Mouse (Mus musculus) embryonic fibroblast, embryonic 13.5 days (primary cell): ENCODE results near the gene Commd1. TPM values are rescaled to one million over a fixed set of nuclear protein-coding genes. Genes with fewer than 3 reads are reported as not detected.

Experiments used
- H3K27ac ChIP-seq: 2 replicates; pipeline ENCODE4 v1.5.1; 2012; ENCODE audit warnings: low read length, control low read depth, inconsistent platforms; ENCODE audit not compliant: insufficient read depth
- H3K4me1 ChIP-seq: 2 replicates; pipeline ENCODE4 v1.6.1; 2011; ENCODE audit warnings: low read length; ENCODE audit not compliant: control insufficient read depth, insufficient read depth
- H3K4me3 ChIP-seq: 2 replicates; pipeline ENCODE4 v1.5.1; 2011; ENCODE audit warnings: mild to moderate bottlenecking, control low read depth, low read length; ENCODE audit not compliant: insufficient read depth
- CTCF ChIP-seq: IDR thresholded peaks from 2 replicates; pipeline ENCODE4 v1.5.1; 2011; ENCODE audit warnings: mild to moderate bottlenecking, control low read depth, low read length, moderate library complexity, borderline replicate concordance; ENCODE audit not compliant: insufficient read depth
- POLR2A ChIP-seq: IDR thresholded peaks from 2 replicates; pipeline ENCODE4 v1.6.1; 2011; ENCODE audit warnings: low read depth, mild to moderate bottlenecking, control low read depth, low read length, moderate library complexity
- polyA plus RNA-seq: library from polyadenylated mRNA; stranded (reverse); fragments of >200 nt; gene quantifications from 2 replicates; pipeline ENCODE4 v1.2.4, GENCODE M21; 2011; ENCODE audit warnings: low read depth; ENCODE audit not compliant: missing spikeins, insufficient read length

Gene Commd1
- polyA plus RNA-seq, 1 experiment, result 102 TPM

DNA sequence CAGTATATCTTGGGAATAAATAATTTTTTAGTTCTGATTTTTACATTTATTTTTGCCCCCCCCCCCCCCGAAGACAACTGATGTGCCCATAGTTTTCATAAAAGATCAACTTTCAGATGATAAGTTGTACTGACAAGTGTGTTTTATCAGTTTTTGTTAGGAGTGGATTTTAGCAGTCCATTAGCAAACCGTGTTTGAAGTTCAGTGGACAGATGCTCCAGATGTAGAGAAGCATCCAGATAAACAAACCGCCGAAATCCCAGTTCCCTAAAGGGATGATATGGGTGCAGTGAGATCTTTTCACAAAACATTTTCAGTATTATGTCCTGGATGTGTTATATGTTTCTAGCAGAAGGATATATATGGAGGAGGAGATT, 26.6 kb upstream of the Commd1 start:
- Histone ChIP-seq H3K4me1 (no peaks in the 10 kb centered on the region; the same call in 1 of the 2 replicates), H3K27ac (no peak overlapping the region), H3K4me3 (peak overlapping the region; percentile 77; the same call in 1 of the 2 replicates)
- no peak for TF ChIP-seq POLR2A
- TF ChIP-seq CTCF, result no peak

GRCm38 (mm10) chr11:23008181-23008823, 26.1 kb upstream of the Commd1 start:
- no peak for TF ChIP-seq CTCF
- TF ChIP-seq POLR2A, result peak; percentile 89
- Histone ChIP-seq H3K4me1 (no peaks in the 10 kb centered on the region; the same call in 1 of the 2 replicates), H3K4me3 (peak overlapping the region; percentile 77), H3K27ac (peak overlapping the region; percentile 82)

GRCm38 (mm10) chr11:23007481-23008180, 25.4 kb upstream of the Commd1 start, which contains the start of gene Fam161a:
TSS of gene Fam161a (plus strand) at chr11:23007531.
- no peaks in the 10 kb centered on the region; the same call in 1 of the 2 replicates for H3K4me1 ChIP-seq
- H3K27ac ChIP-seq, result peak within 1 kb of the TSS; percentile 82
- H3K4me3 ChIP-seq, result peak within 1 kb of the TSS; percentile 77
- TF ChIP-seq POLR2A, result peak; percentile 65; the same call in 1 of the 2 replicates
- TF ChIP-seq CTCF, result no peak

DNA sequence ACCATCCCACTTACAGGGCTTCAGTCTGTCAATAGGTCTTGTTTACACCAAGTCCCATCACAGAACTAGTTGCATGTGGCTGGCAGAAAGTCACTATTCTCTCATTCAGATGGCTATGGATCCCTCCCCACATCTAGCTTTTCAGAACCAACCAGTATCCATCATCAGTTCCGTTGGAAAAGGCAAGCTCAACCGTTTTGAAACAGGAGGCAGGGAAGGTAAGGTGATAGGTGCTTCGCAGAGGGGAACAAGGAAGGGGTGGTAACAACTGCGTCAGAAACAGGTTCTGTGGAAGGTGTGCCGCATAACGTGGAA, 24.9 kb upstream of the Commd1 start:
- no peaks in the 10 kb centered on the region; the same call in 1 of the 2 replicates for H3K4me1 ChIP-seq
- TF ChIP-seq CTCF, result no peak
- no peak for TF ChIP-seq POLR2A
- peak overlapping the region; percentile 5; the same call in 1 of the 2 replicates for H3K4me3 ChIP-seq
- H3K27ac ChIP-seq, result no peak overlapping the region

GRCm38 (mm10) chr11:23005276-23005675, 23.1 kb upstream of the Commd1 start:
- Histone ChIP-seq H3K4me1 (no peaks in the 10 kb centered on the region; the same call in 1 of the 2 replicates), H3K4me3 (no peak overlapping the region), H3K27ac (no peak overlapping the region)
- TF ChIP-seq POLR2A (no peak), CTCF (no peak)

- no peaks in the 10 kb centered on the region; the same call in 1 of the 2 replicates for H3K4me1 ChIP-seq
- TF ChIP-seq POLR2A, result no peak
- TF ChIP-seq CTCF, result no peak
Measured at GRCm38 (mm10) chr11:22998308-22998707, 16.1 kb upstream of the Commd1 start.

GRCm38 (mm10) chr11:22995461-22995860, 13.3 kb upstream of the Commd1 start:
- TF ChIP-seq CTCF, result no peak
- TF ChIP-seq POLR2A, result no peak
- Histone ChIP-seq H3K4me1 (no peaks in the 10 kb centered on the region; the same call in 1 of the 2 replicates), H3K4me3 (no peak overlapping the region), H3K27ac (no peak overlapping the region)

More at GRCm38 (mm10) chr11:22998308-22998707, 16.1 kb upstream of the Commd1 start:
- H3K27ac ChIP-seq, result no peak overlapping the region
- no peak overlapping the region for H3K4me3 ChIP-seq

GRCm38 (mm10) chr11:22994271-22994670, 12.1 kb upstream of the Commd1 start:
- TF ChIP-seq CTCF, result no peak
- no peak for TF ChIP-seq POLR2A
- Histone ChIP-seq H3K27ac (no peak overlapping the region), H3K4me1 (no peaks in the 10 kb centered on the region; the same call in 1 of the 2 replicates), H3K4me3 (no peak overlapping the region)

DNA sequence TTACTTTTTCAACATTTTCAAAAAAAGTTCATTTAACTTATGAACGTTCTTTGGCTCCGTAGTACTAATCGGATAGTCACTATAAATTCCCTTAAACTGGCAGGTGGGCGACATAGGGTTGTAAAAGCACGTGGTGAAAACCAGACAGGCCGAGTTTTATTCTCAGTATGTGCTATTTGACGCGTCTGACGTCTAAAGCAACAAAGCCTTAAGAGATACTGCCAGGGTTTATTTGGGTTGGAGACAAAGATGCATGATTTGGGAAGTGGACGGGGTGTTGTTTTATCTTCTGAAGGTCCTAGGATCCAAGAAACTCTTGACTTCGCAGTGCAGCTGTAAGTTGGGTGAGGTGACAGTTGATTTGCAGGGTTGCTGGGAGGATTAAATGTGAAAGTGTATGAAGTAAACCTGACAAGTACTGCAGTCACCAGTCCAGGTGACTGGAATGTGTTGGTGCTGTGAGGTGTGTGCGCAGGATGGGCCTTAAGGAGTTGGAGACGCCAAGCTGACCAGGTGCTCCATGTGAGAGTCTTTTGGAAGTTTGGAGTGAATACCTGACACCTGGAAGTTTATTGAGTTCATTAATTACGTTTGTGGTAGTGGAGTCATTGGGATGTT, 9.1 kb upstream of the Commd1 start:
- Histone ChIP-seq H3K4me3 (peak overlapping the region; percentile 99), H3K27ac (no peak overlapping the region), H3K4me1 (no peaks in the 10 kb centered on the region; the same call in 1 of the 2 replicates)
- TF ChIP-seq POLR2A, result no peak
- TF ChIP-seq CTCF, result no peak

GRCm38 (mm10) chr11:22990393-22991126, 8.4 kb upstream of the Commd1 start, which contains the start of gene Cct4:
TSS of gene Cct4 (plus strand) at chr11:22990519.
- Histone ChIP-seq H3K4me3 (peak within 1 kb of the TSS; percentile 99), H3K27ac (peak within 1 kb of the TSS; percentile 73), H3K4me1 (no peaks in the 10 kb centered on the region; the same call in 1 of the 2 replicates)
- no peak for TF ChIP-seq CTCF
- TF ChIP-seq POLR2A, result peak; percentile 90
